Mouse (Mus musculus) heart, postnatal 0 days (tissue): ENCODE measurements around the gene Traf7. TPM values are rescaled to one million over a fixed set of nuclear protein-coding genes. Genes with fewer than 3 reads are reported as not detected.
A peak's percentile ranks its signal among the peaks of the same experiment; 100 is the strongest.

Experiments used
- ATAC-seq: fragments of 200-750 bp; cut with Nextera tagmentation; 2 replicates; pipeline ENCODE4 v1.8.0; 2017; ENCODE audit warnings: low read depth, moderate number of reproducible peaks, moderate library complexity; ENCODE audit not compliant: insufficient read depth
- DNase-seq: peaks from one replicate; pipeline ENCODE4 v3.0.0-alpha.2; 2016; ENCODE audit warnings: low spot score
- H3K27ac ChIP-seq: fragments of 300-500 bp; sonication (generic); 2 replicates; pipeline ENCODE4 v1.5.1; 2014; ENCODE audit warnings: low read depth, mild to moderate bottlenecking
- H3K27me3 ChIP-seq: fragments of 300-500 bp; sonication (generic); 2 replicates; pipeline ENCODE4 v1.6.1; 2014; ENCODE audit warnings: low read length, mixed read lengths; ENCODE audit not compliant: control insufficient read depth, insufficient read depth
- H3K36me3 ChIP-seq: fragments of 300-500 bp; sonication (generic); replicated peaks from 2 replicates; pipeline ENCODE4 v1.6.1; 2014; ENCODE audit warnings: low read length, mixed read lengths; ENCODE audit not compliant: control insufficient read depth, insufficient read depth
- H3K4me1 ChIP-seq: fragments of 300-500 bp; sonication (generic); 2 replicates; pipeline ENCODE4 v1.6.1; 2014; ENCODE audit warnings: antibody characterized with exemption; ENCODE audit not compliant: control insufficient read depth, insufficient read depth
- H3K4me2 ChIP-seq: fragments of 300-500 bp; sonication (generic); 2 replicates; pipeline ENCODE4 v1.6.1; 2014; ENCODE audit warnings: low read depth, mild to moderate bottlenecking, low read length, moderate library complexity
- H3K4me3 ChIP-seq: fragments of 300-500 bp; sonication (generic); 2 replicates; pipeline ENCODE4 v1.5.1; 2014; ENCODE audit warnings: low read depth, low read length
- H3K9ac ChIP-seq: fragments of 300-500 bp; sonication (generic); replicated peaks from 2 replicates; pipeline ENCODE4 v1.6.1; 2014; ENCODE audit warnings: low read depth, low read length, mixed read lengths
- H3K9me3 ChIP-seq: fragments of 300-500 bp; sonication (generic); replicated peaks from 2 replicates; pipeline ENCODE4 v1.6.1; 2016; ENCODE audit warnings: low read length; ENCODE audit not compliant: control insufficient read depth
- CTCF ChIP-seq: IDR thresholded peaks from 2 replicates; pipeline ENCODE4 v1.5.1; 2016; ENCODE audit warnings: antibody characterized with exemption, control low read depth, low read depth
- EP300 ChIP-seq: IDR thresholded peaks from 2 replicates; pipeline ENCODE4 v1.6.1; 2016; ENCODE audit warnings: antibody characterized with exemption, low read depth
- WGBS: fragments of 180-500 bp; shearing (Covaris S2); extraction: QIAGEN DNeasy Blood & Tissue Kit; methylation state at CpG from one replicate; pipeline ENCODE4 v1.1.7; 2014; 5-methylcytosine and 5-hydroxymethylcytosine counted together
- polyA plus RNA-seq: library from polyadenylated mRNA; unstranded; fragments of >200 nt; fragmentation: Nextera tagmentation; extraction: Ambion mirVana; gene quantifications from 2 replicates; pipeline ENCODE4 v1.2.1, GENCODE M21; 2015
- total RNA-seq: library from RNA; depleted of rRNA; stranded (reverse); fragments of >200 nt; gene quantifications from 2 replicates; pipeline ENCODE4 v1.2.3, GENCODE M21; 2014; ENCODE audit warnings: low replicate concordance

The Traf7 gene
- total and polyA plus RNA-seq, 2 experiments from 2014 or later = 48.9 to 281 TPM

- no peak overlapping the region for H3K27ac ChIP-seq
- ATAC-seq = no peak
- H3K4me3 ChIP-seq = no peak overlapping the region
- no peak overlapping the region for H3K9ac ChIP-seq
- peaks cover 16% of the 10 kb centered on the region for H3K4me1 ChIP-seq
- H3K27me3 ChIP-seq = no peaks in the 10 kb centered on the region
- H3K36me3 ChIP-seq = peaks cover 40% of the 10 kb centered on the region
- no peaks in the 10 kb centered on the region for H3K9me3 ChIP-seq
- H3K4me2 ChIP-seq = no peak overlapping the region
- DNase-seq = no peak
- 88% methylated on average over 3 of the region's 3 CpGs for WGBS
- TF ChIP-seq CTCF (no peak), EP300 (no peak)
Measured at GRCm38 (mm10) chr17:24565792-24566191, 38.1 kb upstream of the Traf7 start.

GRCm38 (mm10) chr17:24565092-24565491 is 37.4 kb upstream of the Traf7 start:
- TF ChIP-seq CTCF (no peak), EP300 (no peak)
- no peak overlapping the region for H3K27ac ChIP-seq
- H3K4me3 ChIP-seq = no peak overlapping the region
- DNase-seq (no peak), ATAC-seq (no peak)
- peaks cover 35% of the 10 kb centered on the region for H3K36me3 ChIP-seq
- H3K4me1 ChIP-seq = peaks cover 23% of the 10 kb centered on the region
- no peak overlapping the region for H3K9ac ChIP-seq
- H3K27me3 ChIP-seq = no peaks in the 10 kb centered on the region
- no peak overlapping the region for H3K4me2 ChIP-seq
- no peaks in the 10 kb centered on the region for H3K9me3 ChIP-seq
- 79% methylated on average over 3 of the region's 3 CpGs for WGBS

DNA sequence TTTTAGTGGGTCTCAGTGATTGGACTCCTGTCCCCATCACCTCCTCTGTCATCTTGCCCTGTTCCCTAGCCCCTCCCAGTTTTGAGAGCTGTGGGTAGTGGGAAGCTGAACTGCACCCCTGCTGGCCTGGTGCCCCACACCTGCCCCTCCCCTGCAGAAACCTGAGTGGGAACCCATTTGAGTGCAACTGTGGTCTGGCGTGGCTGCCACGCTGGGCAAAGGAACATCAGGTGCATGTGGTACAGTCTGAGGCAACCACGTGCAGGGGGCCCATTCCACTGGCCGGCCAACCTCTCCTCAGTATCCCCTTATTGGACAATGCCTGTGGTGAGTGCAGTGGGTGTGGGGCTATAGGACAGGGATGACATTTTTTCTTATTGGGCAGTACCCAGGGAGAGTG is 36.7 kb upstream of the Traf7 start:
- Histone ChIP-seq H3K9me3 (no peaks in the 10 kb centered on the region), H3K4me3 (no peak overlapping the region), H3K9ac (no peak overlapping the region), H3K27ac (no peak overlapping the region), H3K27me3 (no peaks in the 10 kb centered on the region), H3K4me1 (peaks cover 28% of the 10 kb centered on the region), H3K4me2 (no peak overlapping the region), H3K36me3 (peaks cover 28% of the 10 kb centered on the region)
- 85% methylated on average over 4 of the region's 4 CpGs for WGBS
- ATAC-seq = no peak
- DNase-seq = no peak
- TF ChIP-seq CTCF = no peak
- no peak for TF ChIP-seq EP300

GRCm38 (mm10) chr17:24563638-24564037 is 35.9 kb upstream of the Traf7 start:
- H3K9me3 ChIP-seq = no peaks in the 10 kb centered on the region
- ATAC-seq = no peak
- no peak overlapping the region for H3K4me2 ChIP-seq
- TF ChIP-seq EP300 (no peak), CTCF (no peak)
- no peak overlapping the region for H3K27ac ChIP-seq
- H3K4me1 ChIP-seq = peaks cover 36% of the 10 kb centered on the region
- H3K4me3 ChIP-seq = no peak overlapping the region
- H3K36me3 ChIP-seq = peaks cover 20% of the 10 kb centered on the region
- no peak for DNase-seq
- no peak overlapping the region for H3K9ac ChIP-seq
- WGBS = 68% methylated on average over 5 of the region's 5 CpGs
- no peaks in the 10 kb centered on the region for H3K27me3 ChIP-seq

GRCm38 (mm10) chr17:24561592-24561991 is 33.9 kb upstream of the Traf7 start:
- Histone ChIP-seq H3K4me1 (peaks cover 39% of the 10 kb centered on the region), H3K27me3 (no peaks in the 10 kb centered on the region), H3K36me3 (peaks cover 7% of the 10 kb centered on the region; the same call in 1 of the 2 replicates), H3K4me3 (no peak overlapping the region), H3K9me3 (no peaks in the 10 kb centered on the region), H3K27ac (no peak overlapping the region), H3K4me2 (no peak overlapping the region), H3K9ac (no peak overlapping the region)
- ATAC-seq (no peak), DNase-seq (no peak)
- TF ChIP-seq EP300 (no peak), CTCF (no peak)
- 67% methylated on average over 2 of the region's 2 CpGs for WGBS

DNA sequence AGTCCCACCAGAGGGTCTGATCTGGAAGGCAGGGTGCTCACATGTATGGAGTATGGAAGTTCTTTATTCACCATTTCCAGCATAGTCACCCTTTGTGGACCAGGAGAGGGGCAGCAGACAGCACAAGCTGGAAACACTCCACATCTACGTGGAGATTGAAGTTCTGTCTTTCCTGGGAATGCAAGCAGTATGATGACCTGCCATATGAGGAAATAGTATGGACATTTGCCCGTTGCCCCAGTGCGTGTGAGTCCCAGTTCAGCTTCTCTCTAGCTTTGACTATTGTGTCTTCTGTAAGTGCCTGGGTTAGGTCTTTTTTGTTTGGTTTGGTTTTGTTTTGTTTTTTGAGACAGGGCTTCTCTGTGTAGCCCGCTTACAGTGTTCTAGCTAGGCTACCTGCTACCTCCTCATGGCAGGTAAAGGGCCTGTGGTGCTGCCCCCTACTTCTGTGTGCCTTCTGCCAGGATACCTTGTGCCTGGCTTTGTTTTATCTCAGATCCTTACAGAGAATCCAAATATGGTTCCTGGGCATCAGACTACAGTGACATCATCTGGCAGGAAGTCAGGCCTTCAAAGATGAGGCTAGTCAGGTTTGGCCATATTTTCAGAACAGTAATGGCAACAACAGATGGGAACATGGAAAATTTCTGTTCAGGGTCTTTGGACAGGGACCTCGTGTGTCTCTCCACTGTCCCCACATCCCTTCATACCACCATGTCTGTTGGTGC is 32.7 kb upstream of the Traf7 start:
- Histone ChIP-seq H3K27me3 (no peaks in the 10 kb centered on the region), H3K27ac (peak overlapping the region; percentile 48), H3K9ac (no peak overlapping the region), H3K9me3 (no peaks in the 10 kb centered on the region), H3K4me3 (no peak overlapping the region), H3K36me3 (no peaks in the 10 kb centered on the region), H3K4me1 (peaks cover 44% of the 10 kb centered on the region), H3K4me2 (no peak overlapping the region)
- WGBS = 72% methylated on average over 5 of the region's 5 CpGs
- DNase-seq (no peak), ATAC-seq (0 out of 2 replicates have a peak, but pooled peaks have one; percentile 13)
- TF ChIP-seq CTCF (no peak), EP300 (no peak)
